Mouse (Mus musculus) lung, embryonic 14.5 days (tissue): ENCODE measurements around the gene Kcnj1. TPM values are rescaled to one million over a fixed set of nuclear protein-coding genes. Genes with fewer than 3 reads are reported as not detected.

Experiments used
- ATAC-seq: fragments of 200-750 bp; cut with Nextera tagmentation; 2 replicates; pipeline ENCODE4 v1.8.0; 2017; ENCODE audit warnings: mild to moderate bottlenecking, moderate TSS enrichment, moderate library complexity; ENCODE audit not compliant: insufficient read depth
- DNase-seq: peaks from one replicate; pipeline ENCODE4 v3.0.0-alpha.2; 2015
- H3K27ac ChIP-seq: fragments of 300-500 bp; sonication (generic); 2 replicates; pipeline ENCODE4 v1.5.1; 2014; ENCODE audit warnings: low read depth, mild to moderate bottlenecking, moderate library complexity
- H3K27me3 ChIP-seq: fragments of 300-500 bp; sonication (generic); 2 replicates; pipeline ENCODE4 v1.6.1; 2014; ENCODE audit warnings: low read length, control low read depth; ENCODE audit not compliant: insufficient read depth
- H3K36me3 ChIP-seq: fragments of 300-500 bp; sonication (generic); 2 replicates; pipeline ENCODE4 v1.6.1; 2014; ENCODE audit warnings: control low read depth; ENCODE audit not compliant: insufficient read depth
- H3K4me1 ChIP-seq: fragments of 300-500 bp; sonication (generic); 2 replicates; pipeline ENCODE4 v1.6.1; 2014; ENCODE audit warnings: antibody characterized with exemption, control low read depth; ENCODE audit not compliant: insufficient read depth
- H3K4me2 ChIP-seq: fragments of 300-500 bp; sonication (generic); 2 replicates; pipeline ENCODE4 v1.6.1; 2014; ENCODE audit warnings: mild to moderate bottlenecking
- H3K4me3 ChIP-seq: fragments of 300-500 bp; sonication (generic); 2 replicates; pipeline ENCODE4 v1.5.1; 2014; ENCODE audit warnings: low read depth, low read length
- H3K9ac ChIP-seq: fragments of 300-500 bp; sonication (generic); 2 replicates; pipeline ENCODE4 v1.6.1; 2014
- H3K9me3 ChIP-seq: fragments of 300-500 bp; sonication (generic); 2 replicates; pipeline ENCODE4 v1.6.1; 2016; ENCODE audit warnings: low read depth, low read length, control low read depth
- CTCF ChIP-seq: IDR thresholded peaks from 2 replicates; pipeline ENCODE4 v1.5.1; 2016; ENCODE audit warnings: antibody characterized with exemption, low read depth
- WGBS: fragments of 180-500 bp; shearing (Covaris S2); extraction: QIAGEN DNeasy Blood & Tissue Kit; methylation state at CpG from one replicate; pipeline ENCODE4 v1.1.7; 2014; 5-methylcytosine and 5-hydroxymethylcytosine counted together
- polyA plus RNA-seq: library from polyadenylated mRNA; unstranded; fragments of >200 nt; fragmentation: Nextera tagmentation; extraction: Ambion mirVana; gene quantifications from 2 replicates; pipeline ENCODE4 v1.2.1, GENCODE M21; 2014

Gene Kcnj1
- polyA plus RNA-seq: not detected in 2 replicates

DNA sequence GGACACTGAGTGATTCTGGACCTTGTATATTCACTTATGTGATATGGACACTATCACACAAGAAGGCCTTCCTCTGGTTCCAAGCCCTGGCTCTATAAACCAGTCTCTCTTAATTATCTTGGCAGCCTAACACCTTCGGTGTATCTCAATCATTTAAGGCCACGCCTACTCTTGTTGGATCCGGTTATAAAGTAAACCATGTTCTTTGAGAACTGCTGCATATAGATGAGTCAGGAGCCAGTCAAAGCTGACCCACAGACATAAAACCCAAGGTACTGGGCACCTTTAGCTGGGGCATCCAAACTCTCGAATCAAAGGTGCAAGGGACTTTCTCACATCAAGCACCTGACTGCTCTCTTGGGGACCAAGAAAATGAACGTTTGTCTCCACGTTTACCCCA lies at the start of gene Kcnj1:
Gene Kcnj1, plus strand, starts transcription at position 292 of the 400 bp plus-strand sequence.
- Histone ChIP-seq H3K9ac (no peak within 1 kb of the TSS), H3K4me3 (no peak within 1 kb of the TSS), H3K27me3 (no peaks in the 10 kb centered on the region), H3K27ac (no peak within 1 kb of the TSS), H3K9me3 (no peaks in the 10 kb centered on the region), H3K4me1 (no peaks in the 10 kb centered on the region), H3K36me3 (no peaks in the 10 kb centered on the region), H3K4me2 (no peak within 1 kb of the TSS)
- no peak for TF ChIP-seq CTCF
- DNase-seq (no peak), ATAC-seq (no peak)
- WGBS: 85% methylated on average over 6 of the region's 6 CpGs

DNA sequence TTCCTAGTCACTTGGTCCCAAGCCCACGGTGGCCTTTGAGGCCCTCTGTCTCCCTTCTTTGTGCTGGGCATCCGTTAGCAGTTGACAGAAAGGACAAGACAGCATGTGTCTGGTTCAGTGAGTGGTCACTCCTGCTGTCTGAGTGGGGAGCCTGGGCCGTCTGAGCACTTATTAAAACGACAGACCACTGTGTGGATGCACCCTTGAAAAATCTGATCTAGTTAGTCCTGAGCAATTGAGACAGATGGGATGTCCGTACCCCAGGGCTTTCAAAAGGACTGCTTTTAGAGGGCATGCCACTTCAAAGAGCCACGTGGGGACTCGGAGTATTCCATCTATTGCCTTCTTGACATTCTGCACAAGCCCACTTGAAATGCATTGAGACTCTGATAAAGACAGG lies 48.7 kb upstream of the Kcnj1 start:
- 46% methylated on average over 7 of the region's 7 CpGs for WGBS
- Histone ChIP-seq H3K27ac (no peak overlapping the region), H3K36me3 (no peaks in the 10 kb centered on the region), H3K4me2 (no peak overlapping the region), H3K9ac (no peak overlapping the region), H3K27me3 (no peaks in the 10 kb centered on the region), H3K4me3 (no peak overlapping the region), H3K4me1 (peaks cover 3% of the 10 kb centered on the region; the same call in 1 of the 2 replicates), H3K9me3 (no peaks in the 10 kb centered on the region)
- ATAC-seq (no peak; the same call in 1 of the 2 replicates), DNase-seq (peak; percentile 31)
- TF ChIP-seq CTCF: no peak

DNA sequence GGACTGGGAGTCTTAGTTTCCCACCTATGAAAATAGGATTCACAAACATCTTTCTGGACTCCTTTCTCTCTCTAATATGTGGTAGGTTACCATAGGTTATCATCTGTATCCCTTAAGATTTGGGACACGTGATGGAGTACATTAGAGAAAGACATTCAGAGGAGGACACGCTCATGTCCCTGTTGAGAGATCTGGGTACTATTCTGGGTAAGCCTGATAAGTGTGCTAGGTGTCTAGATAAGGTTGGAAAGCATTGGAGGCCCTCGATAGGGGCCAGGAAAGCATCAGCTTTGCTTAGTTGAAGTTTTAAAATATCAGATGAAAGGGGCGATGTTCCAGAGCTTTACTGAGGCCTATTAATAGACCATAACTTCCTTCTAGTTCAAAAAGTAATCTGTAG lies 43.5 kb upstream of the Kcnj1 start:
- no peak overlapping the region for H3K4me3 ChIP-seq
- H3K9ac ChIP-seq: no peak overlapping the region
- no peak for DNase-seq
- no peak overlapping the region for H3K27ac ChIP-seq
- H3K9me3 ChIP-seq: no peaks in the 10 kb centered on the region; the same call in 1 of the 2 replicates
- H3K36me3 ChIP-seq: no peaks in the 10 kb centered on the region
- WGBS: 84% methylated on average over 4 of the region's 4 CpGs
- no peak for ATAC-seq
- H3K4me2 ChIP-seq: no peak overlapping the region
- no peaks in the 10 kb centered on the region for H3K27me3 ChIP-seq
- no peak for TF ChIP-seq CTCF
- no peaks in the 10 kb centered on the region for H3K4me1 ChIP-seq

GRCm38 (mm10) chr9:32331162-32331561 lies 41.1 kb upstream of the Kcnj1 start:
- Histone ChIP-seq H3K4me1 (no peaks in the 10 kb centered on the region), H3K4me2 (no peak overlapping the region), H3K27ac (no peak overlapping the region), H3K9me3 (no peaks in the 10 kb centered on the region; the same call in 1 of the 2 replicates), H3K9ac (no peak overlapping the region), H3K36me3 (no peaks in the 10 kb centered on the region), H3K27me3 (no peaks in the 10 kb centered on the region), H3K4me3 (no peak overlapping the region)
- DNase-seq (no peak), ATAC-seq (no peak)
- TF ChIP-seq CTCF: no peak
- 71% methylated on average over 5 of the region's 5 CpGs for WGBS

DNA sequence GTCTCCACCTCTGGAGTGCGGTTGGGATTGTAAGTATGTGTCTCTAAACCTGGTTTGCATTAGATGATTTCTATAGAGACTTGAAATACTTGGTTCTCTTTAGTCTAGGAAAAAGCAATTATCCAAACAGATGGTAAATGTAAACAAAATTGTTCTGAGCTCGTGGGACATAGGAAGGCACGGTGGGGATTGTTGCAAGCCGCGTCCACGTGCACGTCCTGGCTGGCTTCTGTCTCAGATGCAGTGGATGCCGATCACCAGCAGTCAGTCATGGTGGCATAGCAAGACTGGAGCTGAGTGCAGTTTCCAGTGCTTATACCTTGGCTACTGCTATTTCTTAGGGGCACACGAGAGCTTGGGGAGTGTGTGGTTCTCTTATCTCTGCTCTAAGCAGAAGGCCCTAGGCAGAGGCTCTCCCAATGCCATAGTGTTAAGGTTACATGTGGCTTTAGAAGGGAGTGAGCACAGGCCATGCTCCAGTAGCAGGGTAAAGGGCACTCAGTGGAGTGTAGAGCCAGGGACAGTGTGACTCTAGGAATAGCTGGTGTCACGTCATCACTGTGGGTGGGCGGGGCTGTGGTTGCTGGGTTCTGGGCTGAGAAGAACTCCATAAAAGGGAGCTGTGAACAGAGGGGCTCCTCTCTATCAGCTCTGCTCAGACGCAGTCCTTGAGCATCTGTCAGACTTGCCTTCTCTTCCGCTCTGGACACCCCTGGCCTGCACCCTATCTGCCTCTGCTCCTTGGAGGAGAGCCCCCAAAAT lies 36.7 kb upstream of the Kcnj1 start:
- 51% methylated on average over 13 of the region's 13 CpGs for WGBS
- Histone ChIP-seq H3K4me2 (no peak overlapping the region), H3K27me3 (no peaks in the 10 kb centered on the region), H3K4me1 (no peaks in the 10 kb centered on the region), H3K9ac (no peak overlapping the region), H3K9me3 (no peaks in the 10 kb centered on the region), H3K4me3 (no peak overlapping the region), H3K27ac (no peak overlapping the region), H3K36me3 (no peaks in the 10 kb centered on the region)
- DNase-seq (peak; percentile 32), ATAC-seq (peak; percentile 83)
- TF ChIP-seq CTCF: no peak

DNA sequence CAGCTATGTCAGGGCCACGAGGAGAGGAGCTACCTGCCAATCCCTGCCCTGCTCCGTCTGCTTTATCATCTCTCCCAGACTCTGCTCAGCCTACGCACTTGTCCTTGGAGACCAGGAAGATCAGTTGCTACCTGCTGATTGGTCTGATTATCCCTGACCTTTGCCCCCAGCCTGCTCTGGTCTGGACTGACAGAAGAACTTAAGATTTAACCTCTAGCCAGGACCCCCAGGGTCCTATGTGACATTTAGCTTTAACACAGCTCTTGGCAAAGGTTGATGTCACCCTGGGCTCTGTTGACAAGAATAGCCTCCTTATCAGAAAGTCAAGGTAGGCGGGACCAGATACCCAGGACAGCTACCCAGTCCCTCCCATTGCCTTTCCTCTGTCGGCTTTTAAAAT lies 31.5 kb upstream of the Kcnj1 start:
- no peak overlapping the region for H3K4me2 ChIP-seq
- H3K9me3 ChIP-seq: no peaks in the 10 kb centered on the region
- H3K27me3 ChIP-seq: peaks cover 39% of the 10 kb centered on the region
- no peaks in the 10 kb centered on the region for H3K36me3 ChIP-seq
- DNase-seq (no peak), ATAC-seq (no peak)
- TF ChIP-seq CTCF: no peak
- no peak overlapping the region for H3K27ac ChIP-seq
- WGBS: 24% methylated on average over 5 of the region's 5 CpGs
- 0 out of 2 replicates have a peak, but pooled peaks cover 5% of the 10 kb centered on the region for H3K4me1 ChIP-seq
- no peak overlapping the region for H3K9ac ChIP-seq
- no peak overlapping the region for H3K4me3 ChIP-seq

DNA sequence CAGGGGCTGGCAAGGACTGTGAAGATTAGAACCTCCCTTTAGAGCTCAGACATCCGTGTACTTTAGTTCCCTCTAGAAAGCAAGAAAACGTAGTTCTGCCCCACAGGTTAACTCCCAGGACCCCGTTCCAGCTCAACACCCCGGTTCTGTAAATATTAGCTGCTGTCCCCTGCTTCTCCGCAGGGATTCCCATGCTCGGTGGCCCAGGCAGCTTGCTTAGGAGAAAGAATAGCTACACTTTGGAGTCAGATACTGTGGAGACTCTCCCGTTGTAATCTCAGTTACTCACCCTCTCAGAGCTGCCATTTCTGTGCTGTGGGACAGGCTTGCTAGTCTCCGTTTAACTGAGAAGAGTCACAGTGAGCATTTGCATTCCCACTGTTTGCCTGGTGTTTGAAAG lies 29.4 kb upstream of the Kcnj1 start:
- no peak overlapping the region for H3K4me3 ChIP-seq
- WGBS: 16% methylated on average over 8 of the region's 8 CpGs
- H3K36me3 ChIP-seq: no peaks in the 10 kb centered on the region
- H3K4me2 ChIP-seq: no peak overlapping the region
- no peak overlapping the region for H3K9ac ChIP-seq
- ATAC-seq (no peak), DNase-seq (no peak)
- 0 out of 2 replicates have a peak, but pooled peaks cover 5% of the 10 kb centered on the region for H3K4me1 ChIP-seq
- no peaks in the 10 kb centered on the region for H3K9me3 ChIP-seq
- no peak overlapping the region for H3K27ac ChIP-seq
- H3K27me3 ChIP-seq: peaks cover 43% of the 10 kb centered on the region
- no peak for TF ChIP-seq CTCF
